Mouse (Mus musculus): ENCODE measurements around the gene Gjd2. TPM values are rescaled to one million over a fixed set of nuclear protein-coding genes. Genes with fewer than 3 reads are reported as not detected.

Gene Gjd2
- polyA plus RNA-seq, 1 experiment, result 0.02 TPM

DNA sequence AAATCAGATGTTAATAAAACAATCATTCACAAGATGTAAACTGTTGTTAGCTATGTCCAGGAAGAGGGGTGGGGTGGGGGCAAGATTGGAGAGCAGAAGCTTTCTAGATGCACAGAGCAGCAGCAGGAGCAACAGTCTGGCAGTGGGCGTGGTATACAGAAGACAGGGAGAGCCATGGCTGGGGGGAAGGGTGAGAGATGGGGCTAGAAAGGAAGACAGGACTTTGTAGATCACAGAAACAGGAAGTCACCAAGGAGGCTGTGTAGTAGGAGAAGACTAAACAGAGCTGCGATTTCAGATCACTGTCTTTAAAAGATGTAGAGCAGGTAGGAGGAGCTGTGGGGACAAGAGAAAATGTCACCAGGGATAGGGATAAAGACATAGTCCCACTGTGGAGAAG, 18.8 kb upstream of the Gjd2 start:
- Histone ChIP-seq H3K4me3 (ENCODE audit: control insufficient read depth, low read depth, low read length) (no peak overlapping the region), H3K4me1 (ENCODE audit: control insufficient read depth, insufficient read depth, low read length) (no peaks in the 10 kb centered on the region), H3K36me3 (ENCODE audit: control insufficient read depth, insufficient read depth, low read length) (no peaks in the 10 kb centered on the region), H3K27ac (ENCODE audit: control insufficient read depth, insufficient read depth, low read depth, low read length) (no peak overlapping the region), H3K27me3 (ENCODE audit: control insufficient read depth, insufficient read depth, low read length) (no peaks in the 10 kb centered on the region)
- no peak for TF ChIP-seq CTCF (IDR thresholded peaks at IDR 0.05; ENCODE audit: control insufficient read depth, insufficient read depth, insufficient replicate concordance, low read depth, low read length)
- no peak for TF ChIP-seq POLR2A (IDR thresholded peaks at IDR 0.05; ENCODE audit: control insufficient read depth, low read depth, low read length)

DNA sequence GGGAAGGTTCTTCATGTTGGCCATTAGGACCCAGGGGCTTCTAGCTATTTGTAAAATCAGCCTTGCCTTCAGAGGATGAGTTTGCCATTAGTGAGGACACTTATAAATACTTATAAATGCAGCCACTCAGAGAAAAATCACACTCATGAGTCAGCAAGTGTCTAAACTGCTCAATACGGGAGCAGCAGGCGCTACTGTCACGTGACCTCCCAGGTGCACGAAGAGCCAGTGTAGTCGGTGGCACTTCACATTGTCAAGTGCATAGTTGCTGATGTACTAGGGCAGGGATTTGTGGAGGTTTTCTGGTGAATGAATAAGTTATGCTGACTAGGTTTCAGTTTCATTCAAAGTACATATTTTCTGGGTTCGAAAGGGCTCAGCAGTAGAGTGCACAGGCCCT, 10.0 kb upstream of the Gjd2 start:
- H3K27ac ChIP-seq (ENCODE audit: control insufficient read depth, insufficient read depth, low read depth, low read length), result no peak overlapping the region
- H3K36me3 ChIP-seq (ENCODE audit: control insufficient read depth, insufficient read depth, low read length), result no peaks in the 10 kb centered on the region
- H3K4me3 ChIP-seq (ENCODE audit: control insufficient read depth, low read depth, low read length), result no peak overlapping the region
- no peaks in the 10 kb centered on the region for H3K4me1 ChIP-seq (ENCODE audit: control insufficient read depth, insufficient read depth, low read length)
- no peak for TF ChIP-seq POLR2A (IDR thresholded peaks at IDR 0.05; ENCODE audit: control insufficient read depth, low read depth, low read length)
- TF ChIP-seq CTCF (IDR thresholded peaks at IDR 0.05; ENCODE audit: control insufficient read depth, insufficient read depth, insufficient replicate concordance, low read depth, low read length), result no peak
- H3K27me3 ChIP-seq (ENCODE audit: control insufficient read depth, insufficient read depth, low read length), result no peaks in the 10 kb centered on the region

DNA sequence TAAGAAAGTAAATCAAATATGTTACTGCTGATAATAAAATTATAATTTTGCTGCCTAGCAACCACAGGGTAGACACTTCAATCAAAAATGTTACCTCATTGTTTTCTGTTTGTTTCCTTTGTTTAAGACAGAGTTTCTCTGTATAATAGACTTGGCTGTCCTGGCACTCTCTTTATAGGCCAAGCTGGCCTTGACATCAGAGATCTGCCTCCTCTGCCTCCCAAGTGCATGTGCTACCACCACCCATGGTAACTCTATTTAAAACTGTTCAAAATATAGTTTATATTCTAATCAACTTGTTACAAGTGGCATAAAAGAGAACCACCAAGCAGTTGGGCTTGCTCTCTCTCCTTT, 6.8 kb upstream of the Gjd2 start:
- TF ChIP-seq POLR2A (IDR thresholded peaks at IDR 0.05; ENCODE audit: control insufficient read depth, low read depth, low read length) (no peak), CTCF (IDR thresholded peaks at IDR 0.05; ENCODE audit: control insufficient read depth, insufficient read depth, insufficient replicate concordance, low read depth, low read length) (no peak)
- Histone ChIP-seq H3K4me3 (ENCODE audit: control insufficient read depth, low read depth, low read length) (no peak overlapping the region), H3K27ac (ENCODE audit: control insufficient read depth, insufficient read depth, low read depth, low read length) (no peak overlapping the region), H3K36me3 (ENCODE audit: control insufficient read depth, insufficient read depth, low read length) (no peaks in the 10 kb centered on the region), H3K27me3 (ENCODE audit: control insufficient read depth, insufficient read depth, low read length) (no peaks in the 10 kb centered on the region), H3K4me1 (ENCODE audit: control insufficient read depth, insufficient read depth, low read length) (no peaks in the 10 kb centered on the region)

DNA sequence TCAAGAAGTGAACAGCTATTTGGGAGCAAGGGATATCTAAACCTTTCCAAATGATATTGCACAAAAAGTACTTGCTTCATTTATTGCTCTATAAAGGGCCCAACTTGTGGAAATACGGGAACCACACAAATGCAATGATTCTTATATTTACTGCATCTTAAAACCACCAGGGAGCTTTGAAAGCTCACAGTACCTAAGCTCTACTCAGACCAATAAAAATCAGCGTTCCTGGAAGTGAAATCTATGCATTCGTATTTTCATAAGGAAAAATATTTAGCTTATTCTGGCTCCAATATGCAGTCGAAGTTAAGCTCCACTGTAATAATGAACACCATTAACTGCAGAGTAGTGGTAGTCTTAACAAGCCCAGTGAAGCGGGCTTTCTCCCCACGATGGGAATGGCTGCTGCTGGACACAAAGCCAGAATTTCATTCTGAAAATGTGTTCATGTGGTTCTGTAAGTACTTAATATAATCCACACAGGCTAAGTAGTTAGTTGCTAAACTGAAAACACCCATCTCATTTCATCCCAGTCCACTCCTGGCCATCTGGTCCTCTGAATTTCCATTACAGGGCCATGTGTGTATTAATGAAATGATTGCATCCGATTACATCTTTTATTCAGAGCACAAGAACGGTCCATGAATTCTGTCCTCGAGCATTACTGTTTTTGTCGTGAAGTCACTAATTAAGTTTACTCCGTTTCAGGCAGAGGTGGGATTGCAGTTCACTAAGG, 6.2 kb upstream of the Gjd2 start:
- Histone ChIP-seq H3K36me3 (ENCODE audit: control insufficient read depth, insufficient read depth, low read length) (no peaks in the 10 kb centered on the region), H3K27ac (ENCODE audit: control insufficient read depth, insufficient read depth, low read depth, low read length) (no peak overlapping the region), H3K4me1 (ENCODE audit: control insufficient read depth, insufficient read depth, low read length) (no peaks in the 10 kb centered on the region), H3K27me3 (ENCODE audit: control insufficient read depth, insufficient read depth, low read length) (no peaks in the 10 kb centered on the region), H3K4me3 (ENCODE audit: control insufficient read depth, low read depth, low read length) (no peak overlapping the region)
- TF ChIP-seq POLR2A (IDR thresholded peaks at IDR 0.05; ENCODE audit: control insufficient read depth, low read depth, low read length), result no peak
- TF ChIP-seq CTCF (IDR thresholded peaks at IDR 0.05; ENCODE audit: control insufficient read depth, insufficient read depth, insufficient replicate concordance, low read depth, low read length), result no peak

DNA sequence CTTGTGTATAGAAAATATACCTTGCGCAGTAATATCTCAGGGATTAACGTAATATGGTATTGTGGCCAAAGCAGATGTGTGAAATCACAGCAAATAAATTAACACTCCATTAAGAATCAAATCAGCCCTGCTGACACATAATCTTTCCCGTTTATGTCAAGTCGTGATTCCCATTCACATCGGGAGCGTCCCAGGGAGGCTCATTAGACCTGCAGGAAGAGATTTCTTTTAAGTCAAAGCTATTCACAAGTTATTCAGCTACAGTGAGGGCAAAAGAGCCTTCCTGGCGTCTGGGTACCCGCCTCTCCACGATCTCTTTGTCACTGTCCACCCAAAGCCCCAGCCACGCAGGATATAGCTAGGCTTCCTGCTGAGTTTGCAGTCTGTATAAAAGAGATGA, 4.7 kb upstream of the Gjd2 start:
- H3K27ac ChIP-seq (ENCODE audit: control insufficient read depth, insufficient read depth, low read depth, low read length), result no peak overlapping the region
- TF ChIP-seq CTCF (IDR thresholded peaks at IDR 0.05; ENCODE audit: control insufficient read depth, insufficient read depth, insufficient replicate concordance, low read depth, low read length) (no peak), POLR2A (IDR thresholded peaks at IDR 0.05; ENCODE audit: control insufficient read depth, low read depth, low read length) (no peak)
- peaks cover 7% of the 10 kb centered on the region for H3K4me1 ChIP-seq (ENCODE audit: control insufficient read depth, insufficient read depth, low read length)

DNA sequence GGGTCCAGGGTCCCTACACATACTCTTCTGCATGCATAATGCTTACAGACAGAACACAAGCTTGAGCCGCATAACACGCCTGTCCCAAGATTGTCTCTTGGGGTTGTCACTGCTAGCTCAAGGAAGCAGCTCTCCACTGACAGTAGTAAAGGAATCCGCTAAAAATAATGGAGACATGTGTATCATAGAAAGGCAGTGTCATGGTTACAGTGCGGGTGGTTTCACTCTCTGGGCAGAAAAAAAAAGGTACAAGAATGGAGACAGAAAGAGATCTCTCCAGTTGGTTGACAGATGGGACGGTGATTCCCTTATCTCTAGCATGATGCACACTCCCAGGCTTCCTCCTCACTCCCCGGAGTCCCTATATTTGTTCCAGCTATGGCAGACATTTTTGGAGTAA, 1.4 kb upstream of the Gjd2 start:
- peaks cover 3% of the 10 kb centered on the region; the same call in 1 of the 2 replicates for H3K27me3 ChIP-seq (ENCODE audit: control insufficient read depth, insufficient read depth, low read length)

More for the DNA sequence above, 4.7 kb upstream of the Gjd2 start:
- Histone ChIP-seq H3K36me3 (ENCODE audit: control insufficient read depth, insufficient read depth, low read length) (no peaks in the 10 kb centered on the region), H3K27me3 (ENCODE audit: control insufficient read depth, insufficient read depth, low read length) (no peaks in the 10 kb centered on the region), H3K4me3 (ENCODE audit: control insufficient read depth, low read depth, low read length) (no peak overlapping the region)

DNA sequence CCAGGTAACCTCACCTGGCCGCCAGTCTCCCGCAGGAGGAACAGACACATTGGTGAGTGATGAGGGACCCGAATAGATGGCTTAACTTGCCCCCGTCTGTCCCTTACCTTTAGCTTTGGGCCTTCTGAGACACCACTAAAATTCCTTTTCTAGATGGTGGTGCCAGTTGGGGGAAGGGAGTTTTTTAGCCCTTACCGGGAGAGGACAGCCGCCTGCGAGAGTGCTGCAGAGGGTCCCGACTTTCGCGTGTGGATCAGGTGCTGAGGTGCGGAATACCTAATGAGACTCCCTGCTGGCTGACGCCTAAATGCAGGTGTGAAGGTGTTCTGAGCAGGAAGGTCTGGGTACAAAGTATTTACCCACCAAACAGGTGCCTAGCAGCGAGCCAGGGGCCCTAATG, 427 bp upstream of the Gjd2 start:
- no peak overlapping the region; the same call in 1 of the 2 replicates for H3K4me3 ChIP-seq (ENCODE audit: control insufficient read depth, low read depth, low read length)
- no peak for TF ChIP-seq POLR2A (IDR thresholded peaks at IDR 0.05; ENCODE audit: control insufficient read depth, low read depth, low read length)
- TF ChIP-seq CTCF (IDR thresholded peaks at IDR 0.05; ENCODE audit: control insufficient read depth, insufficient read depth, insufficient replicate concordance, low read depth, low read length), result no peak
- H3K27ac ChIP-seq (ENCODE audit: control insufficient read depth, insufficient read depth, low read depth, low read length), result no peak overlapping the region
- H3K27me3 ChIP-seq (ENCODE audit: control insufficient read depth, insufficient read depth, low read length), result peaks cover 3% of the 10 kb centered on the region; the same call in 1 of the 2 replicates
- H3K36me3 ChIP-seq (ENCODE audit: control insufficient read depth, insufficient read depth, low read length), result no peaks in the 10 kb centered on the region
- H3K4me1 ChIP-seq (ENCODE audit: control insufficient read depth, insufficient read depth, low read length), result peaks cover 8% of the 10 kb centered on the region

More for the DNA sequence above, 1.4 kb upstream of the Gjd2 start:
- TF ChIP-seq CTCF (IDR thresholded peaks at IDR 0.05; ENCODE audit: control insufficient read depth, insufficient read depth, insufficient replicate concordance, low read depth, low read length), result no peak
- TF ChIP-seq POLR2A (IDR thresholded peaks at IDR 0.05; ENCODE audit: control insufficient read depth, low read depth, low read length), result no peak
- H3K4me3 ChIP-seq (ENCODE audit: control insufficient read depth, low read depth, low read length), result no peak overlapping the region
- no peaks in the 10 kb centered on the region for H3K36me3 ChIP-seq (ENCODE audit: control insufficient read depth, insufficient read depth, low read length)
- peaks cover 8% of the 10 kb centered on the region for H3K4me1 ChIP-seq (ENCODE audit: control insufficient read depth, insufficient read depth, low read length)
- H3K27ac ChIP-seq (ENCODE audit: control insufficient read depth, insufficient read depth, low read depth, low read length), result no peak overlapping the region

Data from testis, adult 2 months (tissue).